Mouse (Mus musculus): ENCODE measurements around the gene Rnf212b.

The Rnf212b gene

GRCm38 (mm10) chr14:54877048-54877715 lies 63.2 kb downstream of the Rnf212b start, which contains the start of gene Ppp1r3e:
Gene Ppp1r3e (minus strand): TSS chr14:54877550.
- ChIA-PET CTCF (interaction anchor here in 3 of 4 experiments (0.5 to 1.2 kb wide), 7 partner anchors 10 to 150 kb away, joined by 3 to 8 read pairs (median 4); partner anchors contain the start of gene Ngdn (in 1 of the 3)), POLR2A (interaction anchor here (0.7 to 3.0 kb wide), 17 partner anchors 9 to 200 kb away, joined by 3 to 12 read pairs (median 4); partner anchors contain the start of genes Efs (in 2 of the 4), Acin1 (in 1 of the 4), Cebpe (in 1 of the 4) and Ngdn (in 1 of the 4))

- CTCF ChIA-PET = interaction anchor here in 3 of 4 experiments (0.5 to 2.0 kb wide), 9 partner anchors 10 to 232 kb away, joined by 3 to 7 read pairs (median 4); partner anchors contain the start of gene Ngdn (in 1 of the 3)
- POLR2A ChIA-PET = interaction anchor here in 3 of 4 experiments (0.6 to 5.3 kb wide), 25 partner anchors 10 to 708 kb away, joined by 3 to 66 read pairs (median 3); partner anchors contain the start of genes Efs (in 3 of the 3), Ngdn (in 2 of the 3), Prmt5 (in 1 of the 3) and Psme2 (in 1 of the 3)
These were observed 69.4 kb downstream of the Rnf212b start, which contains the start of the genes Bcl2l2 and Gm20521 for GRCm38 (mm10) chr14:54883154-54884021. Gene Bcl2l2 (plus strand): TSS chr14:54883377. Gene Gm20521 (plus strand): TSS chr14:54883441.

- ChIA-PET CTCF (interaction anchor here in 2 of 4 experiments (0.6 to 2.0 kb wide), 3 partner anchors 127 to 233 kb away, joined by 3 to 7 read pairs (median 6); partner anchors contain the start of gene Ngdn (in 1 of the 2)), POLR2A (interaction anchor here (0.6 to 5.3 kb wide), 17 partner anchors 9 to 210 kb away, joined by 3 to 66 read pairs (median 5); partner anchors contain the start of genes Efs (in 3 of the 4), Ngdn (in 2 of the 4), Slc22a17 (in 1 of the 4) and Thtpa (in 1 of the 4))
These were observed 70.2 kb downstream of the Rnf212b start for GRCm38 (mm10) chr14:54884022-54884712.

GRCm38 (mm10) chr14:54885309-54885708 lies 71.4 kb downstream of the Rnf212b start:
- ChIA-PET POLR2A (interaction anchor here (0.8 to 5.3 kb wide), 10 partner anchors 9 to 156 kb away, joined by 3 to 66 read pairs (median 5); partner anchors contain the start of genes Efs (in 2 of the 4) and Ngdn (in 1 of the 4)), CTCF (interaction anchor here in 1 of 4 experiments (1.0 to 1.1 kb wide), 2 partner anchors 142 to 209 kb away, joined by 3 read pairs; partner anchors contain the start of gene Thtpa)

GRCm38 (mm10) chr14:54892200-54892599 lies 78.3 kb downstream of the Rnf212b start, which contains the start of gene Pabpn1:
Gene Pabpn1 (plus strand): TSS chr14:54892500.
- CTCF ChIA-PET = no interaction called here
- POLR2A ChIA-PET = interaction anchor here in 3 of 4 experiments (0.9 to 7.4 kb wide), 6 partner anchors 9 to 221 kb away, joined by 3 to 52 read pairs (median 4); partner anchors contain the start of genes Bcl2l2 (in 1 of the 3) and Gm20521 (in 1 of the 3)

DNA sequence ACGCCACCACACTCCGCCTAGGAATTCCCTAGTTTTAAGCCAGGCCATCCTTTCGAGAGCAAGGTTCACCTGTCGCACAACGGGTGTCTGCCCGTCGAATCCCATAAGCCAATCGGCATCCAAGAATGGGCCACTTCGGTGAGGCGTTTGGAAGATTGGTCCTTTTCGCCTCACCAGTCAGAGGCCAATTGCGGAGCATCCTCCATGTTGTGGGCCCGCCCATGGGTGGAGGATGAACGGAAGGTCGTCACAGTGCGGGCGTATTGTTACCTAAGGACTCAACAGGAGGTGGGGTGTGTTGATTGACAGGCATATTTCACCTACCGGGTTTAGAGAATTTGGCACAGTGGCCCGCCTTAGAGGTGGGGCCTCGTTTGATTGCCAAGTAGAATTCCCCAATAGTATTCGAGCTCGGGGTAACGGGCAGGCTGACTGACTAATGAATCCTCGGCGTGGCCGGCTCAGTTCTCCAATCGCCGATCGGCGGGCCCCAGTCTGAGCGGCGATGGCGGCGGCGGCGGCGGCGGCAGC lies 79.8 kb downstream of the Rnf212b start:
- POLR2A ChIA-PET = interaction anchor here (0.6 to 7.4 kb wide), 45 partner anchors 9 to 691 kb away, joined by 3 to 66 read pairs (median 5); partner anchors contain the start of genes Bcl2l2 (in 3 of the 4), Efs (in 3 of the 4), Gm20521 (in 3 of the 4) and Ngdn (in 3 of the 4)
- CTCF ChIA-PET = interaction anchor here (0.5 to 1.8 kb wide), 9 partner anchors 10 to 122 kb away, joined by 3 to 10 read pairs (median 3); partner anchors contain the start of genes Ngdn (in 2 of the 4), Bcl2l2 (in 1 of the 4), Cmtm5 (in 1 of the 4) and Gm20521 (in 1 of the 4)

DNA sequence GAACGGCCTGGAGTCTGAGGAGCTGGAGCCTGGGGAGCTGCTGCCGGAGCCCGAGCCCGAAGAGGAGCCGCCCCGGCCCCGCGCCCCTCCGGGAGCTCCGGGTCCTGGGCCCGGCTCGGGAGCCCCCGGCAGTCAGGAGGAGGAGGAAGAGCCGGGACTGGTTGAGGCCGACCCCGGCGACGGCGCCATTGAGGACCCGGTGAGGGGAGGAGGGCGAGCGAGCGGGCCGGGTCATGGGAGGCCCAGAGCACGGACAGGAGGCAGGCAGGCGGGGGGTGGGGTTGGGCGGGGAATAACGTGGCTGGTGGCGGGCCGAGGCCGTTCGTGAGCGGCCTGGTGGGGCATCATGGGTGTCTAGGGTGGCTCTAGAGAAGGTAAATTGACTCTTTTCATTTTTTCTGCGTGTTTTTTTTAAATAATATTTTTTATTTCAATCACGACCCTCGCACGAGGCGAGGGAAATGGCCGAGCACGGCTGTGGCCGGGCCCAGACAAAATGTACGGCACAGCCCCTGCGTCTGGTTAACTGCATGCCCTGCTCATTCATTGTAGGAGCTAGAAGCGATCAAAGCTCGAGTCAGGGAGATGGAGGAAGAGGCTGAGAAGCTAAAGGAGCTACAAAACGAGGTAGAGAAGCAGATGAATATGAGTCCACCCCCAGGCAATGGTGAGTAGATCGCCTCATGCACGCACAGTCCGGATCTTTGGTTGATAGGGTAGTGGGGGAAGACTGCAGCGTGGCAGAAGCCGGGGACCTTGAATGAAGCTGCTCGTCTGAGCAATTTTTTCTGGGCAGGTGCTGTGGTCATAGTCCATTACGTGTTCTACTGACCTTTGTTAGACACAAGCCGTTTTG lies 80.6 kb downstream of the Rnf212b start:
- POLR2A ChIA-PET = interaction anchor here (0.6 to 7.4 kb wide), 54 partner anchors 8 to 691 kb away, joined by 3 to 66 read pairs (median 5); partner anchors contain the start of genes Efs (in 3 of the 4), Ngdn (in 3 of the 4), Ppp1r3e (in 3 of the 4) and Bcl2l2 (in 2 of the 4)
- CTCF ChIA-PET = interaction anchor here in 3 of 4 experiments (0.5 to 1.8 kb wide), 8 partner anchors 11 to 121 kb away, joined by 3 to 10 read pairs (median 3); partner anchors contain the start of genes Ngdn (in 2 of the 3), Bcl2l2 (in 1 of the 3), Cmtm5 (in 1 of the 3) and Gm20521 (in 1 of the 3)

DNA sequence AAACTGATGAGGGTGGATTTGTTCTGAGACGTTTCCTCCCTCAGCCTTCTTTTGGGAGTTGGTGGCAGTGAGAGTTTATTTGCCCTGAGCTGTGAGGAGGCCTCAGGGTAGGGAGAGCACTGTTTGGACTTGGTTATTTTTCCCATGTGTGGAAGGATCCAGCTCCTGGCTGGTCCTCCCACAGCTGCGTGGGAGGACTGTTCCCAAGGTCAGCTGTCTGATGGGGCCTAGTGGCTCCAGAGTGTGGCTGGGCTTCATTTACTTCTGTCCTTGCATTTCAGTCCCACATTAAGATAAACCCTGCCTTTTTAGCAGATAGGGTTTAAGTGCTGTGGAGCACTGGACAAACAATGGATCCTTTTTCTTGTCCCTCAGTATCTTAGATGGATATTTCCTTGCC lies 83.5 kb downstream of the Rnf212b start:
- ChIA-PET POLR2A (interaction anchor here in 2 of 4 experiments (1.0 to 7.4 kb wide), 8 partner anchors 12 to 118 kb away, joined by 3 to 66 read pairs (median 20); partner anchors contain the start of genes Bcl2l2 (in 2 of the 2), Efs (in 2 of the 2), Gm20521 (in 2 of the 2) and Slc22a17 (in 2 of the 2)), CTCF (no interaction called here)

DNA sequence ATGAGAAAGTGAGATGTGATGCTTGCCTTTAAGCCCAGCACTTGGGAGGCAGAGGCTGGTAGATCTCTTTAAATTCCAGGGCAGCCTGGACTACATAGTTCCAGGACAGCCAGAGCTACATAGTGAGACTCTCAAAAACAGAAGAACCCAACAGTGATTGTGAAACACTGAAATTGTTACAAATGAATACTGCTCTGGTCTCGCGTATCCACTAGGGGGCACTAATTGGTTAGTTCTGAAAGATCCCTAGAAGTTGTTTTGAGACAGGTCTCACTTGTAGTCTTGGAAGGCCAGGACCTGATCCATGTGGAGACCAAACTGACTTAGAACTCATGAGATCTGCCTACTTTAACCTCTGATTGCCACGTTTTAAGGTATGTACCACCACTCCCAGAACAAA lies 86.4 kb downstream of the Rnf212b start:
- POLR2A ChIA-PET = interaction anchor here in 3 of 4 experiments (0.6 to 7.1 kb wide), 10 partner anchors 10 to 115 kb away, joined by 3 to 47 read pairs (median 4); partner anchors contain the start of genes Bcl2l2 (in 1 of the 3), Gm20521 (in 1 of the 3) and Ngdn (in 1 of the 3)
- CTCF ChIA-PET = interaction anchor here (0.6 to 1.1 kb wide), 9 partner anchors 17 to 261 kb away, joined by 3 to 7 read pairs (median 4); partner anchors contain the start of genes Ngdn (in 2 of the 4), Bcl2l2 (in 1 of the 4) and Gm20521 (in 1 of the 4)

- ChIA-PET CTCF (no interaction called here), POLR2A (interaction anchor here in 3 of 4 experiments (0.9 to 3.6 kb wide), 6 partner anchors 9 to 163 kb away, joined by 3 to 18 read pairs (median 4); partner anchors contain the start of genes Efs (in 1 of the 3) and Slc22a17 (in 1 of the 3))
These were observed 89.7 kb downstream of the Rnf212b start for GRCm38 (mm10) chr14:54903641-54904040.

Measured in embryonic stem cell, embryonic (primary cell).